Mouse (Mus musculus) heart, embryonic 14.5 days (tissue): ENCODE data around the gene Nxt2. TPM values are rescaled to one million over a fixed set of nuclear protein-coding genes. Genes with fewer than 3 reads are reported as not detected.
"Not testable (repeated sequence)": the region's sequence is repeated elsewhere in the genome, so short reads cannot be mapped to it uniquely, and the experiment has no call there.

Experiments used
- ATAC-seq: fragments of 200-750 bp; cut with Nextera tagmentation; 2 replicates; pipeline ENCODE4 v1.8.0; 2017; ENCODE audit warnings: low read depth, moderate TSS enrichment; ENCODE audit not compliant: insufficient number of reproducible peaks, insufficient read depth, low FRiP score
- H3K27ac ChIP-seq, 2 experiments: fragments of 200-500 bp in 1 of 2; fragments of 300-500 bp in 1 of 2; sonication (generic) in 1 of 2; replicated peaks in 1 of 2; 2 replicates each; pipeline ENCODE4 v1.5.1; 2012 to 2014; ENCODE audit warnings: low read depth in 2 of 2, low read length in 2 of 2, control low read depth in 1 of 2, mild to moderate bottlenecking in 1 of 2, mixed read lengths in 1 of 2; ENCODE audit not compliant: control insufficient read depth in 1 of 2, insufficient read depth in 1 of 2
- H3K27me3 ChIP-seq: fragments of 300-500 bp; sonication (generic); 2 replicates; pipeline ENCODE4 v1.6.1; 2014; ENCODE audit warnings: mild to moderate bottlenecking, low read length, control low read depth; ENCODE audit not compliant: control insufficient read depth, insufficient read depth
- H3K36me3 ChIP-seq: fragments of 300-500 bp; sonication (generic); 2 replicates; pipeline ENCODE4 v1.6.1; 2014; ENCODE audit warnings: mild to moderate bottlenecking, control low read depth, low read length, mixed read lengths; ENCODE audit not compliant: control insufficient read depth, insufficient read depth
- H3K4me1 ChIP-seq, 2 experiments: fragments of 200-500 bp in 1 of 2; fragments of 300-500 bp in 1 of 2; sonication (generic) in 1 of 2; 2 replicates each; pipeline ENCODE4 v1.6.1; 2012 to 2014; ENCODE audit warnings: low read length in 2 of 2, control low read depth in 1 of 2, mixed read lengths in 1 of 2; ENCODE audit not compliant: control insufficient read depth in 2 of 2, insufficient read depth in 2 of 2
- H3K4me2 ChIP-seq: fragments of 300-500 bp; sonication (generic); 2 replicates; pipeline ENCODE4 v1.6.1; 2014; ENCODE audit warnings: mild to moderate bottlenecking, low read length
- H3K4me3 ChIP-seq, 2 experiments: fragments of 200-500 bp in 1 of 2; fragments of 300-500 bp in 1 of 2; sonication (generic) in 1 of 2; 2 replicates each; pipeline ENCODE4 v1.5.1; 2012 to 2014; ENCODE audit warnings: low read length in 2 of 2, mild to moderate bottlenecking in 2 of 2, control low read depth in 1 of 2, low read depth in 1 of 2, moderate library complexity in 1 of 2; ENCODE audit not compliant: control insufficient read depth in 1 of 2, insufficient read depth in 1 of 2
- H3K9ac ChIP-seq: fragments of 300-500 bp; sonication (generic); 2 replicates; pipeline ENCODE4 v1.6.1; 2014; ENCODE audit warnings: mild to moderate bottlenecking, low read length
- H3K9me3 ChIP-seq: fragments of 300-500 bp; sonication (generic); 2 replicates; pipeline ENCODE4 v1.6.1; 2016; ENCODE audit warnings: low read length, control low read depth; ENCODE audit not compliant: control insufficient read depth
- WGBS: fragments of 180-500 bp; shearing (Covaris S2); extraction: QIAGEN DNeasy Blood & Tissue Kit; methylation state at CpG from one replicate; pipeline ENCODE4 v1.1.7; 2014; 5-methylcytosine and 5-hydroxymethylcytosine counted together
- polyA plus RNA-seq: library from polyadenylated mRNA; unstranded; fragments of >200 nt; fragmentation: Nextera tagmentation; extraction: Ambion mirVana; gene quantifications from 2 replicates; pipeline ENCODE4 v1.2.1, GENCODE M21; 2014

Nxt2 gene
- polyA plus RNA-seq, 1 experiment from 2014 or later, result 10.8 TPM

DNA sequence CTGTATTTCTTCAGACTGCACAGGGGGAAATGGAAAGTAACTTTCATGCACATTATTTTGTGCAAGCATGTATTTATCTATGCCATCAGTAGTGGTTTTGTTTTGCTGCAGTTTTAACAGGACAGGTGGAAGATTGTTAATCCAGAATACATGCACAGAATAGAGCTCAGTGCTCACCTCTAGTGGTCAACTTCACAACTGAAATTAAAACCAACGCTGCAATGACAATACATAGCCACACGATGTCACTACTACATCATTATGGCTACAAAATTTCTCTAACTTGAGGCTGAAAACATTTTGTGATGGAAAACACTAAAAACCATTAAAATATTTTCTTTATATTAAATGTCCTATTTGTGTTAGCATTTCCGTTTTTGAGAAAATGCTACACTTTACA is 26.3 kb upstream of the Nxt2 start:
- H3K4me1 ChIP-seq, result no peaks in the 10 kb centered on the region
- H3K9me3 ChIP-seq, result no peaks in the 10 kb centered on the region
- no peaks in the 10 kb centered on the region for H3K27me3 ChIP-seq
- no peak overlapping the region for H3K4me2 ChIP-seq
- H3K27ac ChIP-seq, result no peak overlapping the region
- no peak overlapping the region for H3K4me3 ChIP-seq
- H3K9ac ChIP-seq, result no peak overlapping the region
- ATAC-seq, result no peak
- WGBS, result 9% methylated on average over 3 of the region's 3 CpGs
- H3K36me3 ChIP-seq, result no peaks in the 10 kb centered on the region

DNA sequence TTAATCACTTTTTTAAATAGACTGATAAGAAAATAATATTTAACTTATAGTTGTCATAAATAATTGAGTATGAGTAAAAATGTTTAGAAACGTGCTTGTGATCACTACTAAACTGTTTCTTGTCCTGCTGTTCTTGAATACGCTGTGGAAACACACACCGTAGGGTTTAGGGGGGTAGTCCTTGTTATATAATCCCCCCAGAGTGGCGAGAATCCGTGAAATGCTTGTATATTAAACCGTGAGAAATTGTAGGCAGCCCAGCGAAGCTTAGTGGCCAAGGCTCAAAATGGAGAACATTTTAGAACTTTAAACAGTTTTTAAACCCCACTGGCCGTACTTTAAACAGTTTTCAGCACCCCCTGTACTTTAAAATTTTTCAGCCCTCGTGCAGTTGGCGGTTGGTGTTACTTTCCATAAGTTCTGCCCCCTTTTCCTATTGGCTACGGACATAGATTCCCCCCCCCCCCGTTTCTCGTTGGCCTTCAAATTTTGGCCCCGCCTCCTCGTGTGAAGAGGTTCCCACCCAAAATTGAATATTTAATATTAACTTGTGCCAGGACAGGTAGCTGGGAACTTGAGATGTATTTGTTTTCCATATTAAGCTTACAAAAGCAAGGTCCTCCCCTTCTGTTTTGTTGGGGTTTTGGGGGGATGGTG is 956 bp downstream of the Nxt2 start:
- no peaks in the 10 kb centered on the region for H3K4me1 ChIP-seq
- ATAC-seq, result no peak
- peak overlapping the region; percentile 51 to 80; a peak in 3 of 4 replicates for H3K4me3 ChIP-seq
- H3K4me2 ChIP-seq, result peak overlapping the region; percentile 63
- no peaks in the 10 kb centered on the region for H3K9me3 ChIP-seq
- no peaks in the 10 kb centered on the region for H3K27me3 ChIP-seq
- H3K27ac ChIP-seq, result peak overlapping the region; percentile 82 to 95
- H3K36me3 ChIP-seq, result no peaks in the 10 kb centered on the region
- peak overlapping the region; percentile 62 for H3K9ac ChIP-seq
- WGBS, result 24% methylated on average over 15 of the region's 15 CpGs

GRCm38 (mm10) chrX:142228055-142228768 is 1.6 kb downstream of the Nxt2 start:
- Histone ChIP-seq H3K27ac (peak overlapping the region; percentile 82 to 95), H3K9ac (peak overlapping the region; percentile 62), H3K4me3 (peak overlapping the region; percentile 51 to 80), H3K36me3 (no peaks in the 10 kb centered on the region), H3K4me1 (no peaks in the 10 kb centered on the region), H3K9me3 (no peaks in the 10 kb centered on the region), H3K27me3 (no peaks in the 10 kb centered on the region), H3K4me2 (peak overlapping the region; percentile 63)
- 20% methylated on average over 31 of the region's 42 CpGs for WGBS
- ATAC-seq, result peak; percentile 78

- 44% methylated on average over 7 of the region's 7 CpGs for WGBS
- H3K4me2 ChIP-seq, result peak overlapping the region; percentile 55
- H3K27ac ChIP-seq, result no peak overlapping the region
- H3K27me3 ChIP-seq, result no peaks in the 10 kb centered on the region
- no peaks in the 10 kb centered on the region for H3K4me1 ChIP-seq
- ATAC-seq, result no peak
- H3K9ac ChIP-seq, result no peak overlapping the region
- no peaks in the 10 kb centered on the region for H3K36me3 ChIP-seq
- no peaks in the 10 kb centered on the region for H3K9me3 ChIP-seq
- peak overlapping the region in 1 of 2 experiments; percentile 51; a peak in 2 of 4 replicates for H3K4me3 ChIP-seq
Observed at GRCm38 (mm10) chrX:142228769-142229158, 2.2 kb downstream of the Nxt2 start.

- not testable (repeated sequence) for H3K27ac ChIP-seq, ATAC-seq, H3K27me3 ChIP-seq, H3K9ac ChIP-seq, H3K4me3 ChIP-seq, H3K4me2 ChIP-seq, H3K9me3 ChIP-seq, H3K36me3 ChIP-seq, H3K4me1 ChIP-seq
- 89% methylated on average over 1 of the region's 1 CpGs for WGBS
Observed at GRCm38 (mm10) chrX:142236146-142236545, 9.6 kb downstream of the Nxt2 start.

DNA sequence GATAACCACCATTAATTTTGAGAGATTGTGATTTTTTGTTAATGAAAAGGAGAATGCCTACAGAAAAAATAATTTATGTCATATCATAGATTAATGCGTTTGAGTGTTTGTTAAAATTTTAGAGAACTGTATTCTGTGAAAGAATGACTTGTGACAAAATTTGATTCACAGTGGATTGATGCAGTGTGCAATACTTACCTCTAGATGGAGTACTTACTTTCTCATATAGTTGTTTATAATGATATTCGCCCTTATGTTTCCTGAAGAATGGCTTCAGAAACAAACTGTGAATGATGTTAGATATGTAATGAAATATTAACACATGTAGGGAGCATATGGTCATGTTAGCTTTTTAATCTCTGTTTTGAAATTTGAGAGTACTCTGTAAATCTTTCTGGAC is 10.5 kb downstream of the Nxt2 start:
- no peak for ATAC-seq
- no peak overlapping the region for H3K9ac ChIP-seq
- no peaks in the 10 kb centered on the region for H3K27me3 ChIP-seq
- H3K4me2 ChIP-seq, result no peak overlapping the region
- H3K36me3 ChIP-seq, result no peaks in the 10 kb centered on the region
- WGBS, result 40% methylated on average over 2 of the region's 2 CpGs
- H3K4me1 ChIP-seq, result no peaks in the 10 kb centered on the region
- no peak overlapping the region for H3K27ac ChIP-seq
- H3K4me3 ChIP-seq, result no peak overlapping the region
- H3K9me3 ChIP-seq, result no peaks in the 10 kb centered on the region

GRCm38 (mm10) chrX:142245682-142246327 is 19.2 kb downstream of the Nxt2 start:
- WGBS, result 74% methylated on average over 5 of the region's 5 CpGs
- Histone ChIP-seq H3K4me1 (no peaks in the 10 kb centered on the region), H3K27me3 (no peaks in the 10 kb centered on the region), H3K9ac (no peak overlapping the region), H3K4me3 (no peak overlapping the region), H3K27ac (no peak overlapping the region), H3K4me2 (no peak overlapping the region), H3K36me3 (no peaks in the 10 kb centered on the region), H3K9me3 (no peaks in the 10 kb centered on the region)
- no peak for ATAC-seq
